Mouse (Mus musculus) telencephalon, adult 2 months (tissue): ENCODE measurements around the gene Fam104a.
A peak's percentile ranks its signal among the peaks of the same experiment; 100 is the strongest.
"Not testable (repeated sequence)": the region's sequence is repeated elsewhere in the genome, so short reads cannot be mapped to it uniquely, and the experiment has no call there.

Source experiments
- DNase-seq: peaks from one replicate; pipeline ENCODE4 v3.0.0-alpha.2; 2011; ENCODE audit warnings: low read depth, low spot score

Gene Fam104a

GRCm38 (mm10) chr11:113664279-113664678 lies 19.7 kb downstream of the Fam104a start:
- DNase-seq, result no peak

- no peak for DNase-seq
These were observed 22.1 kb downstream of the Fam104a start for GRCm38 (mm10) chr11:113661835-113662351.

GRCm38 (mm10) chr11:113660940-113661339 lies 23.0 kb downstream of the Fam104a start:
- no peak for DNase-seq

GRCm38 (mm10) chr11:113660213-113660612 lies 23.7 kb downstream of the Fam104a start:
- not testable (repeated sequence) for DNase-seq

- DNase-seq, result no peak
These were observed 25.2 kb downstream of the Fam104a start for GRCm38 (mm10) chr11:113658763-113659162.

- DNase-seq, result no peak
These were observed 25.6 kb downstream of the Fam104a start for GRCm38 (mm10) chr11:113658319-113658718.

- no peak for DNase-seq
These were observed 26.7 kb downstream of the Fam104a start for GRCm38 (mm10) chr11:113657221-113657620.

- DNase-seq, result no peak
These were observed 27.4 kb downstream of the Fam104a start for GRCm38 (mm10) chr11:113656511-113656932.

- DNase-seq, result peak; percentile 61
These were observed 29.2 kb downstream of the Fam104a start for GRCm38 (mm10) chr11:113654561-113655270.

GRCm38 (mm10) chr11:113654105-113654504 lies 29.9 kb downstream of the Fam104a start:
- DNase-seq, result no peak

GRCm38 (mm10) chr11:113652516-113652915 lies 31.4 kb downstream of the Fam104a start:
- DNase-seq, result no peak

- DNase-seq, result no peak
These were observed 32.1 kb downstream of the Fam104a start for GRCm38 (mm10) chr11:113651907-113652273.

- DNase-seq, result no peak
These were observed 32.6 kb downstream of the Fam104a start for GRCm38 (mm10) chr11:113651206-113651906.

- peak; percentile 44 for DNase-seq
These were observed 34.4 kb downstream of the Fam104a start, which contains the start of gene Slc39a11 for GRCm38 (mm10) chr11:113649353-113650210. Gene Slc39a11, minus strand, starts transcription at chr11:113650079.

- no peak for DNase-seq
These were observed 35.1 kb downstream of the Fam104a start, which contains the start of gene Cog1 for GRCm38 (mm10) chr11:113648690-113649352. Gene Cog1, plus strand, starts transcription at chr11:113649169.

GRCm38 (mm10) chr11:113648152-113648551 lies 35.8 kb downstream of the Fam104a start:
- peak; percentile 48 for DNase-seq

- no peak for DNase-seq
These were observed 38.8 kb downstream of the Fam104a start for GRCm38 (mm10) chr11:113645181-113645580.

- DNase-seq, result no peak
These were observed 45.3 kb downstream of the Fam104a start for GRCm38 (mm10) chr11:113638680-113639079.

GRCm38 (mm10) chr11:113634699-113635121 lies 49.2 kb downstream of the Fam104a start:
- DNase-seq, result no peak

GRCm38 (mm10) chr11:113633398-113633797 lies 50.6 kb downstream of the Fam104a start:
- DNase-seq, result no peak

GRCm38 (mm10) chr11:113632303-113632702 lies 51.7 kb downstream of the Fam104a start:
- no peak for DNase-seq
